Mouse (Mus musculus) c-Kit-negative CD71-positive TER-119-positive erythroid progenitor cells, embryonic 14.5 days (primary cell): ENCODE data around the gene Cga.
"Not testable (repeated sequence)": the region's sequence is repeated elsewhere in the genome, so short reads cannot be mapped to it uniquely, and the experiment has no call there.

ENCODE experiments used
- DNase-seq: peaks from one replicate; pipeline ENCODE4 v3.0.0-alpha.2; 2013; ENCODE audit warnings: low read depth, low spot score

The Cga gene

GRCm38 (mm10) chr4:34889101-34889811 is 4.3 kb upstream of the Cga start:
- no peak for DNase-seq

GRCm38 (mm10) chr4:34889812-34890185 is 3.8 kb upstream of the Cga start:
- no peak for DNase-seq

- DNase-seq, result no peak
Measured at GRCm38 (mm10) chr4:34898497-34898896, 4.9 kb downstream of the Cga start.

- no peak for DNase-seq
Measured at GRCm38 (mm10) chr4:34899322-34899721, 5.7 kb downstream of the Cga start.

GRCm38 (mm10) chr4:34900155-34900554 is 6.6 kb downstream of the Cga start:
- DNase-seq, result no peak

- no peak for DNase-seq
Measured at GRCm38 (mm10) chr4:34901166-34901565, 7.6 kb downstream of the Cga start.

GRCm38 (mm10) chr4:34901582-34901981 is 8.0 kb downstream of the Cga start:
- not testable (repeated sequence) for DNase-seq

- DNase-seq, result no peak
Measured at GRCm38 (mm10) chr4:34905396-34905795, 11.8 kb downstream of the Cga start.

GRCm38 (mm10) chr4:34906151-34906550 is 12.6 kb downstream of the Cga start:
- DNase-seq, result no peak

- DNase-seq, result no peak
Measured at GRCm38 (mm10) chr4:34907026-34907425, 13.4 kb downstream of the Cga start.

GRCm38 (mm10) chr4:34908127-34908526 is 14.5 kb downstream of the Cga start:
- DNase-seq, result no peak

GRCm38 (mm10) chr4:34911401-34911800 is 17.8 kb downstream of the Cga start:
- DNase-seq, result no peak

- no peak for DNase-seq
Measured at GRCm38 (mm10) chr4:34912171-34912570, 18.6 kb downstream of the Cga start.

GRCm38 (mm10) chr4:34917400-34917799 is 23.8 kb downstream of the Cga start:
- no peak for DNase-seq

- DNase-seq, result no peak
Measured at GRCm38 (mm10) chr4:34922177-34922870, 28.7 kb downstream of the Cga start.

- not testable (repeated sequence) for DNase-seq
Measured at GRCm38 (mm10) chr4:34928386-34928785, 34.8 kb downstream of the Cga start.

GRCm38 (mm10) chr4:34941046-34941445 is 47.5 kb downstream of the Cga start:
- DNase-seq, result no peak

GRCm38 (mm10) chr4:34947181-34947580 is 53.6 kb downstream of the Cga start:
- DNase-seq, result no peak

- no peak for DNase-seq
Measured at GRCm38 (mm10) chr4:34953716-34954115, 60.1 kb downstream of the Cga start.
